Mouse (Mus musculus): ENCODE results near the gene Zfp385c. TPM values are rescaled to one million over a fixed set of nuclear protein-coding genes. Genes with fewer than 3 reads are reported as not detected.

The Zfp385c gene
- total RNA-seq (2014; rRNA removed) (0.66 and 2.5 TPM in 2 replicates), polyA plus RNA-seq (2015; fragmentation: Nextera tagmentation; extraction: Ambion mirVana) (0.53 and 0.98 TPM in 2 replicates)

- no peak within 1 kb of the TSS; the same call in 1 of the 2 replicates for H3K9ac ChIP-seq (replicated peaks; ENCODE audit: low read length, poor library complexity, severe bottlenecking)
Observed at GRCm38 (mm10) chr11:100692164-100692616, at the start of gene Zfp385c. Gene Zfp385c, minus strand, starts transcription at chr11:100692455.

GRCm38 (mm10) chr11:100741348-100741747 is 49.1 kb upstream of the Zfp385c start:
- no peak for ATAC-seq (ENCODE audit: low FRiP score)
- Histone ChIP-seq H3K27ac (ENCODE audit: low read depth, low read length) (no peak overlapping the region), H3K9me3 (ENCODE audit: low read length) (no peaks in the 10 kb centered on the region), H3K27me3 (ENCODE audit: insufficient read depth, low read length) (no peaks in the 10 kb centered on the region), H3K4me1 (ENCODE audit: insufficient read depth, low read length) (no peaks in the 10 kb centered on the region), H3K36me3 (ENCODE audit: insufficient read depth, low read length) (peaks cover 24% of the 10 kb centered on the region), H3K9ac (replicated peaks; ENCODE audit: low read length, poor library complexity, severe bottlenecking) (no peak overlapping the region), H3K4me2 (ENCODE audit: low read depth, low read length, poor library complexity, severe bottlenecking) (no peak overlapping the region), H3K4me3 (ENCODE audit: low read depth, low read length) (no peak overlapping the region)
- no peak for DNase-seq (ENCODE audit: low spot score)
- no peak for TF ChIP-seq CTCF (IDR thresholded peaks at IDR 0.05)
- WGBS = 74% methylated on average over 6 of the region's 6 CpGs

More at GRCm38 (mm10) chr11:100692164-100692616, at the start of gene Zfp385c:
- ATAC-seq (ENCODE audit: low FRiP score) (no peak), DNase-seq (ENCODE audit: low spot score) (no peak)
- H3K4me3 ChIP-seq (ENCODE audit: low read depth, low read length) = peak within 1 kb of the TSS; percentile 4; the same call in 1 of the 2 replicates
- no peaks in the 10 kb centered on the region for H3K36me3 ChIP-seq (ENCODE audit: insufficient read depth, low read length)
- H3K4me2 ChIP-seq (ENCODE audit: low read depth, low read length, poor library complexity, severe bottlenecking) = peak within 1 kb of the TSS; percentile 49
- peaks cover 10% of the 10 kb centered on the region for H3K27me3 ChIP-seq (ENCODE audit: insufficient read depth, low read length)
- TF ChIP-seq CTCF (IDR thresholded peaks at IDR 0.05) = no peak
- H3K9me3 ChIP-seq (ENCODE audit: low read length) = no peaks in the 10 kb centered on the region
- no peak within 1 kb of the TSS for H3K27ac ChIP-seq (ENCODE audit: low read depth, low read length)
- H3K4me1 ChIP-seq (ENCODE audit: insufficient read depth, low read length) = no peaks in the 10 kb centered on the region
- 5% methylated on average over 23 of the region's 23 CpGs for WGBS

- 15% methylated on average over 5 of the region's 5 CpGs for WGBS
- Histone ChIP-seq H3K27ac (ENCODE audit: low read depth, low read length) (peak overlapping the region; percentile 79), H3K9me3 (ENCODE audit: low read length) (no peaks in the 10 kb centered on the region), H3K4me2 (ENCODE audit: low read depth, low read length, poor library complexity, severe bottlenecking) (peak overlapping the region; percentile 54), H3K27me3 (ENCODE audit: insufficient read depth, low read length) (no peaks in the 10 kb centered on the region), H3K4me1 (ENCODE audit: insufficient read depth, low read length) (no peaks in the 10 kb centered on the region), H3K4me3 (ENCODE audit: low read depth, low read length) (peak overlapping the region; percentile 96), H3K36me3 (ENCODE audit: insufficient read depth, low read length) (peaks cover 12% of the 10 kb centered on the region), H3K9ac (replicated peaks; ENCODE audit: low read length, poor library complexity, severe bottlenecking) (peak overlapping the region; percentile 67; the same call in 1 of the 2 replicates)
- TF ChIP-seq CTCF (IDR thresholded peaks at IDR 0.05) = no peak
- DNase-seq (ENCODE audit: low spot score) = no peak
- no peak for ATAC-seq (ENCODE audit: low FRiP score)
Observed at GRCm38 (mm10) chr11:100738749-100739148, 46.5 kb upstream of the Zfp385c start.

- Histone ChIP-seq H3K4me1 (ENCODE audit: insufficient read depth, low read length) (no peaks in the 10 kb centered on the region), H3K36me3 (ENCODE audit: insufficient read depth, low read length) (peaks cover 10% of the 10 kb centered on the region), H3K4me3 (ENCODE audit: low read depth, low read length) (peak within 1 kb of the TSS; percentile 96), H3K27me3 (ENCODE audit: insufficient read depth, low read length) (no peaks in the 10 kb centered on the region), H3K9ac (replicated peaks; ENCODE audit: low read length, poor library complexity, severe bottlenecking) (peak within 1 kb of the TSS; percentile 96), H3K27ac (ENCODE audit: low read depth, low read length) (peak within 1 kb of the TSS; percentile 79), H3K9me3 (ENCODE audit: low read length) (no peaks in the 10 kb centered on the region), H3K4me2 (ENCODE audit: low read depth, low read length, poor library complexity, severe bottlenecking) (peak within 1 kb of the TSS; percentile 74)
- DNase-seq (ENCODE audit: low spot score) = peak; percentile 99
- peak; percentile 98 for ATAC-seq (ENCODE audit: low FRiP score)
- peak; percentile 42 for TF ChIP-seq CTCF (IDR thresholded peaks at IDR 0.05)
- under 1% methylated on average over 39 of the region's 39 CpGs for WGBS
Observed at GRCm38 (mm10) chr11:100738066-100738604, 45.9 kb upstream of the Zfp385c start, which contains the start of gene Rab5c. Gene Rab5c, minus strand, starts transcription at chr11:100738215.

- H3K27ac ChIP-seq (ENCODE audit: low read depth, low read length) = peak overlapping the region; percentile 67
Observed at GRCm38 (mm10) chr11:100737105-100737733, 45.0 kb upstream of the Zfp385c start.

GRCm38 (mm10) chr11:100736746-100737080 is 44.5 kb upstream of the Zfp385c start:
- no peaks in the 10 kb centered on the region for H3K4me1 ChIP-seq (ENCODE audit: insufficient read depth, low read length)
- no peaks in the 10 kb centered on the region for H3K9me3 ChIP-seq (ENCODE audit: low read length)
- WGBS = 81% methylated on average over 4 of the region's 4 CpGs
- no peak for TF ChIP-seq CTCF (IDR thresholded peaks at IDR 0.05)
- H3K4me2 ChIP-seq (ENCODE audit: low read depth, low read length, poor library complexity, severe bottlenecking) = peak overlapping the region; percentile 74
- no peak overlapping the region for H3K27ac ChIP-seq (ENCODE audit: low read depth, low read length)
- peaks cover 8% of the 10 kb centered on the region for H3K36me3 ChIP-seq (ENCODE audit: insufficient read depth, low read length)
- H3K9ac ChIP-seq (replicated peaks; ENCODE audit: low read length, poor library complexity, severe bottlenecking) = 0 out of 2 replicates have a peak overlapping the region, but pooled peaks have one; percentile 96
- DNase-seq (ENCODE audit: low spot score) = no peak
- no peak for ATAC-seq (ENCODE audit: low FRiP score)
- peak overlapping the region; percentile 96 for H3K4me3 ChIP-seq (ENCODE audit: low read depth, low read length)
- no peaks in the 10 kb centered on the region for H3K27me3 ChIP-seq (ENCODE audit: insufficient read depth, low read length)

More at GRCm38 (mm10) chr11:100737105-100737733, 45.0 kb upstream of the Zfp385c start:
- WGBS = 3% methylated on average over 13 of the region's 13 CpGs
- H3K4me2 ChIP-seq (ENCODE audit: low read depth, low read length, poor library complexity, severe bottlenecking) = peak overlapping the region; percentile 74
- ATAC-seq (ENCODE audit: low FRiP score) (no peak), DNase-seq (ENCODE audit: low spot score) (no peak)
- no peaks in the 10 kb centered on the region for H3K9me3 ChIP-seq (ENCODE audit: low read length)
- TF ChIP-seq CTCF (IDR thresholded peaks at IDR 0.05) = no peak
- H3K4me1 ChIP-seq (ENCODE audit: insufficient read depth, low read length) = no peaks in the 10 kb centered on the region
- peak overlapping the region; percentile 96 for H3K4me3 ChIP-seq (ENCODE audit: low read depth, low read length)
- no peaks in the 10 kb centered on the region for H3K27me3 ChIP-seq (ENCODE audit: insufficient read depth, low read length)
- peaks cover 8% of the 10 kb centered on the region for H3K36me3 ChIP-seq (ENCODE audit: insufficient read depth, low read length)
- peak overlapping the region; percentile 96 for H3K9ac ChIP-seq (replicated peaks; ENCODE audit: low read length, poor library complexity, severe bottlenecking)

All from midbrain, postnatal 0 days (tissue).